Mouse (Mus musculus): Measurements from ENCODE around the gene Ttll5. TPM values are rescaled to one million over a fixed set of nuclear protein-coding genes. Genes with fewer than 3 reads are reported as not detected.

Gene Ttll5
- total and polyA plus RNA-seq, 3 experiments, result 10.1 to 14.2 (median 11.4) TPM

DNA sequence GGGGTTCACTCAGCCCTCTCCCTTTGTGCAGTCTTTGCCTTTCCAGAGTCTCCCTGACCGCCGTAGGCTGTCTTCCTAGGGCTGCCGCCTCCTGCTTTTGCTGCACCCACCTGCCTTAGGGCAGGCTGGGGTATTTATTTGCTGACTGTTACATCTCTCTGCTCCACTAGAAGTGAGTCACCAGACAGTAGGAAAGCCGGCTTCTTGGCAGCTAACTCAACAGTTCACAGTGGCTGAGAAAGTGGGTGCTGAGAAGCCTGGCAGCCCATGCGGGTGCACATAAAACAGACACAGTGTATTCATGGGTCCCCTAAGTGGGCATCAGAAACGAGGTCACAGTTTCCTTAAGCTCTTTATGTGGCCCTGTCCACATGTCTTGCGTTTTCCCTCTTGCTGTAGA lies 261.4 kb downstream of the Ttll5 start:
- no peak overlapping the region for H3K9ac ChIP-seq (ENCODE audit: low read depth, low read length)
- no peaks in the 10 kb centered on the region for H3K27me3 ChIP-seq (ENCODE audit: control insufficient read depth, insufficient read depth, low read length)
- 80% methylated on average over 7 of the region's 7 CpGs for WGBS
- intact Hi-C loops (cut with DNase I), result no loop called here
- peak overlapping the region; percentile 79 for H3K27ac ChIP-seq
- H3K36me3 ChIP-seq (ENCODE audit: control insufficient read depth, insufficient read depth, low read length), result peaks cover 5% of the 10 kb centered on the region; the same call in 1 of the 2 replicates
- DNase-seq, result no peak
- H3K4me3 ChIP-seq, result no peak overlapping the region
- H3K79me2 ChIP-seq (replicated peaks; ENCODE audit: control insufficient read depth, insufficient read depth, low read length), result no peaks in the 10 kb centered on the region
- H3K4me1 ChIP-seq (ENCODE audit: control insufficient read depth, insufficient read depth, low read length), result peaks cover 13% of the 10 kb centered on the region
- TF ChIP-seq POLR2A (IDR thresholded peaks at IDR 0.05; ENCODE audit: insufficient read depth, low read depth, low read length) (no peak), EP300 (IDR thresholded peaks at IDR 0.05; ENCODE audit: insufficient read depth, low read depth, low read length) (no peak), CTCF (IDR thresholded peaks at IDR 0.05) (no peak)

DNA sequence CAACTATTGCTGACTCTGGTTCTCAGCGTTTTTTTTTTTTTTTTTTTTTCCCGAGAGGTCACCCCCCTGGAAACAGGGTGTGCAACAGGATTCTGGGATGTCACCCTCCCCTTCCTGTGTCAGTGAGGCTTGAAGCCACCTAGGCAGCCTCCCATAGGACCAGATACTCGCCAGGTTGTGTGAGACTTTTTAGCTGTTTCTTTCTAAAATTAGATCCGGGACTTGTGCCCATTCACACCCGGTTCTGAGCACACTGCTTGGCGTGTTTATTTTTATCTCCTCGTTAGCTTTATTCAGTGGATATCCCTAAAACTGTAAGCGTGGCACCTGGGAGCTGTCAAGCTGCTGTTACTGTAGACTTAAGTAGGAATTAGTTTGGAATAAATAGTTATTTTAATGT lies 262.1 kb downstream of the Ttll5 start:
- Histone ChIP-seq H3K27ac (peak overlapping the region; percentile 79), H3K36me3 (ENCODE audit: control insufficient read depth, insufficient read depth, low read length) (peaks cover 5% of the 10 kb centered on the region; the same call in 1 of the 2 replicates), H3K9ac (ENCODE audit: low read depth, low read length) (no peak overlapping the region), H3K79me2 (replicated peaks; ENCODE audit: control insufficient read depth, insufficient read depth, low read length) (no peaks in the 10 kb centered on the region), H3K4me3 (no peak overlapping the region), H3K27me3 (ENCODE audit: control insufficient read depth, insufficient read depth, low read length) (no peaks in the 10 kb centered on the region), H3K4me1 (ENCODE audit: control insufficient read depth, insufficient read depth, low read length) (peaks cover 13% of the 10 kb centered on the region)
- no peak for DNase-seq
- TF ChIP-seq POLR2A (IDR thresholded peaks at IDR 0.05; ENCODE audit: insufficient read depth, low read depth, low read length), result no peak
- no peak for TF ChIP-seq CTCF (IDR thresholded peaks at IDR 0.05)
- no peak for TF ChIP-seq EP300 (IDR thresholded peaks at IDR 0.05; ENCODE audit: insufficient read depth, low read depth, low read length)
- intact Hi-C loops (cut with DNase I), result no loop called here
- 30% methylated on average over 8 of the region's 8 CpGs for WGBS

DNA sequence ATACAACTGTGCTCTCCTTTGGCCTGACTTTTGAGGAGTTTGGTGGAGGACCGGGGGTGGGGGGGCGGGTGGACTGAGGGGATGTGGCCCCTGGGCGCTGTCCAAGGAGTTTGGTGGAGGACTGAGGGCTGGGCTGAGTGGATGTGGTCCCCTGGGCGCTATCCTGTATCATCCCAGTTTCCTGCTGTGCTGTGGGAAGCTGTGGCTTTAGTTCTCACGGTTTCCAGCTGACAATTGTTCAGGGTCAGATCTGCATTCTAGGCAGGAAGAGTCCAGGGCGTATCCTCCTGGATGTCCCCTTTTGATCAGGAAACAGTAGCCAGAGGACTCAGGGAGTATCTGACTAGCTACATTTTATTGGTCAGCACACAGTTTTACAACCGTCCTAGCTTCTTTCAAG lies 263.6 kb downstream of the Ttll5 start:
- Histone ChIP-seq H3K9ac (ENCODE audit: low read depth, low read length) (no peak overlapping the region), H3K27me3 (ENCODE audit: control insufficient read depth, insufficient read depth, low read length) (no peaks in the 10 kb centered on the region), H3K4me3 (no peak overlapping the region), H3K36me3 (ENCODE audit: control insufficient read depth, insufficient read depth, low read length) (peaks cover 5% of the 10 kb centered on the region; the same call in 1 of the 2 replicates), H3K4me1 (ENCODE audit: control insufficient read depth, insufficient read depth, low read length) (peaks cover 18% of the 10 kb centered on the region), H3K79me2 (replicated peaks; ENCODE audit: control insufficient read depth, insufficient read depth, low read length) (no peaks in the 10 kb centered on the region), H3K27ac (peak overlapping the region; percentile 79)
- TF ChIP-seq EP300 (IDR thresholded peaks at IDR 0.05; ENCODE audit: insufficient read depth, low read depth, low read length), result peak; percentile 65
- no peak for TF ChIP-seq CTCF (IDR thresholded peaks at IDR 0.05)
- WGBS, result 34% methylated on average over 7 of the region's 7 CpGs
- intact Hi-C loops (cut with DNase I), result no loop called here
- DNase-seq, result peak; percentile 51 to 68

DNA sequence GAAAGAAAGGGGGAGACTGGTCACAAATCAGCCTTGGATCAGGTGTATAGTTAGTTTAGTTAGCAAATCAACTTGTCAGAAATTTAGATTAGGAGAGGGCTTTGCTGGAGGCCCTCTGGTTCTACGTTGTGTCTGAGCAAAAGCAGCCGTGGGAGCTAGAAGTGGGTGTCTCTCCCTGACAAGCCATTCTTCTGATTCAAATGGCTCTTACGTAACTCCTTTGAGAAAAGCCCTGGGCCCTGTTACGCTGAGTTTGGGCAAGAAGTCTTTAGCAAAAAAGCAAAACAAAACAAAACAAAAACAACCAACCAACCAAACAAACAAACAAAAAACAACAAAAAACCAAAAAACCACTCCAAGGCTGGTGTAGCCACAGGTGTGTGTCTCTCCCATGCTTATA lies 266.3 kb downstream of the Ttll5 start:
- peaks cover 5% of the 10 kb centered on the region; the same call in 1 of the 2 replicates for H3K36me3 ChIP-seq (ENCODE audit: control insufficient read depth, insufficient read depth, low read length)
- no peak overlapping the region for H3K9ac ChIP-seq (ENCODE audit: low read depth, low read length)
- DNase-seq, result no peak
- no peak for TF ChIP-seq EP300 (IDR thresholded peaks at IDR 0.05; ENCODE audit: insufficient read depth, low read depth, low read length)
- no peak for TF ChIP-seq CTCF (IDR thresholded peaks at IDR 0.05)
- TF ChIP-seq POLR2A (IDR thresholded peaks at IDR 0.05; ENCODE audit: insufficient read depth, low read depth, low read length), result no peak
- intact Hi-C loops (cut with DNase I), result no loop called here
- no peaks in the 10 kb centered on the region for H3K27me3 ChIP-seq (ENCODE audit: control insufficient read depth, insufficient read depth, low read length)
- H3K4me1 ChIP-seq (ENCODE audit: control insufficient read depth, insufficient read depth, low read length), result peaks cover 18% of the 10 kb centered on the region
- H3K4me3 ChIP-seq, result no peak overlapping the region
- H3K27ac ChIP-seq, result peak overlapping the region; percentile 78
- no peaks in the 10 kb centered on the region for H3K79me2 ChIP-seq (replicated peaks; ENCODE audit: control insufficient read depth, insufficient read depth, low read length)
- 79% methylated on average over 4 of the region's 4 CpGs for WGBS

DNA sequence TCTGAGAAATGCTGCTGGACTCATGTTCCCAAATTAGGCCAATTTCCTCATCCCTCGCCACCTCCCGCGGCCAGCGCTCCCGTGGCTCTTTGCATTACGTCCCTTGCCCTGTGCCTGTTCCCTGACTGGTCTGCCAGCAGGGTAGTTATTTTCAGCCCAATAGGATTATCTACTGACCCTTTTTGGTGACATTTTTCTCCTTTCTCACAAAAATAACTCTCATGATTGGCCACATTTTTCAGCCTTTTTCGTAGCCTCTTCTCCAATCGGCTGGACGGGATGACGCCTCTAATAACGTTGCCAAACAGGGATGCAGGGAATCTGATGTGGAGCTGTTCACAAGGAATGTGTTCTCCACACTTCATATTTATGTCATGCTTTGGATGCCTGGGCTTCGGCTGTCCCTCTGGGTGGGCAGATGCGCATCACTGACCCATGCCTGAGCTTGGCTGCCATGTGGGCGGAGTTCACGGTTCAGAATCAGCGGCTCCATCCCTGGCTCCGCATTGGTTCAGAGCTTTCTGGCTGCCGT lies 267.2 kb downstream of the Ttll5 start:
- H3K4me3 ChIP-seq, result peak overlapping the region; percentile 23
- H3K27ac ChIP-seq, result peak overlapping the region; percentile 78
- intact Hi-C loops (cut with DNase I), result no loop called here
- H3K9ac ChIP-seq (ENCODE audit: low read depth, low read length), result 0 out of 2 replicates have a peak overlapping the region, but pooled peaks have one; percentile 0
- H3K79me2 ChIP-seq (replicated peaks; ENCODE audit: control insufficient read depth, insufficient read depth, low read length), result no peaks in the 10 kb centered on the region
- peaks cover 5% of the 10 kb centered on the region; the same call in 1 of the 2 replicates for H3K36me3 ChIP-seq (ENCODE audit: control insufficient read depth, insufficient read depth, low read length)
- H3K27me3 ChIP-seq (ENCODE audit: control insufficient read depth, insufficient read depth, low read length), result no peaks in the 10 kb centered on the region
- DNase-seq, result peak; percentile 60 to 75
- WGBS, result 40% methylated on average over 18 of the region's 18 CpGs
- TF ChIP-seq CTCF (IDR thresholded peaks at IDR 0.05) (0 out of 2 replicates have a peak, but pooled peaks have one; percentile 15), EP300 (IDR thresholded peaks at IDR 0.05; ENCODE audit: insufficient read depth, low read depth, low read length) (0 out of 2 replicates have a peak, but pooled peaks have one; percentile 4), POLR2A (IDR thresholded peaks at IDR 0.05; ENCODE audit: insufficient read depth, low read depth, low read length) (no peak)
- H3K4me1 ChIP-seq (ENCODE audit: control insufficient read depth, insufficient read depth, low read length), result peaks cover 15% of the 10 kb centered on the region

DNA sequence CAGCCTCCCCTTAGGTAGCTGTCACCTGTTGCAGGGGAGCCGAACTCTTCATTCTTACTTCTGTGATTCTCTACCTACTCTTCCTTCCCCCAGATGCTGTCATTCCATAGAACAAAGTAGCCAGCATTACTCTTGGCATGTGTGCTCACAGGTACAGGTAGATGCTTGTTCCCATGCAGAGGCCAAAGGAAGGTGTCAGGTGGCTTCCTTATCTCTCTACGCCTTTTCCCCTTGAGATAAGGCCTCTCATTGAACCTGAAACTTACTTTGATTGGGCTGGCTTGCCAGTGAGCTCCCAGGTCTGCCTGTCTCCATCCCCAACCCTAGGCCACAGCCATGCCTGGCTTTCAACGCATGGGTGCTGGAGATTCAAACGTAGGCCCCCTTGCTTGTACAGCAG lies 269.6 kb downstream of the Ttll5 start:
- no peak for DNase-seq
- intact Hi-C loops (cut with DNase I), result no loop called here
- H3K79me2 ChIP-seq (replicated peaks; ENCODE audit: control insufficient read depth, insufficient read depth, low read length), result no peaks in the 10 kb centered on the region
- TF ChIP-seq EP300 (IDR thresholded peaks at IDR 0.05; ENCODE audit: insufficient read depth, low read depth, low read length) (no peak), CTCF (IDR thresholded peaks at IDR 0.05) (no peak), POLR2A (IDR thresholded peaks at IDR 0.05; ENCODE audit: insufficient read depth, low read depth, low read length) (no peak)
- 93% methylated on average over 4 of the region's 4 CpGs for WGBS
- no peaks in the 10 kb centered on the region for H3K27me3 ChIP-seq (ENCODE audit: control insufficient read depth, insufficient read depth, low read length)
- no peaks in the 10 kb centered on the region; the same call in 1 of the 2 replicates for H3K36me3 ChIP-seq (ENCODE audit: control insufficient read depth, insufficient read depth, low read length)
- peaks cover 8% of the 10 kb centered on the region for H3K4me1 ChIP-seq (ENCODE audit: control insufficient read depth, insufficient read depth, low read length)
- H3K4me3 ChIP-seq, result no peak overlapping the region
- H3K9ac ChIP-seq (ENCODE audit: low read depth, low read length), result no peak overlapping the region
- no peak overlapping the region for H3K27ac ChIP-seq
